Mouse (Mus musculus): ENCODE data around the gene Cdk11b. TPM values are rescaled to one million over a fixed set of nuclear protein-coding genes. Genes with fewer than 3 reads are reported as not detected.
"Not testable (repeated sequence)": the region's sequence is repeated elsewhere in the genome, so short reads cannot be mapped to it uniquely, and the experiment has no call there.

Gene Cdk11b
- polyA plus RNA-seq, 2 experiments from 2014 or later, result 121 to 144 TPM

GRCm38 (mm10) chr4:155668689-155669597, 44.3 kb downstream of the Cdk11b start, which contains the start of gene Mib2:
Mib2 (minus strand) TSS chr4:155669198.
- peak; percentile 95 for ATAC-seq

DNA sequence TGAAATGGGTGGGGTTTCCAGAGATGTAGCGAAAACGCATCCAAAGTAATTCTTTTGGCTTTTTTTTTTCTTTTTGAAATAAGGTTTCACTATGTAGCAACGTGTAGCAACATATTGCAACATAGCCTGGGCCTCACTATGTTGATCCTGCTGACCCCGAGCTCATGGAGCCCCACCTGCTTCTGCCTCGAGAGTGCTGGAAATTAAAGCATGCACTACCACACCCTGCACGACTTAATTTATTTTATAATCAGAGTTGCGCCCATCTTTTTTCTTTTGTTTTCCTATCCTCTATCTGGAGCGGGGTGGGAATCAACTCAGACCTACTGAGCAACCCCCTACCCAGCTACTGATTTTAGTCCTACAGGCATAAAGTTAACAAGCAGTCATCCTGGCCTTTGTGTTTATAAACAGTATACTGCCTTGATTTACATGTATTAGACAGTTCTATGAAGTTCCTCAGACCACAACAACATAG, 45.0 kb downstream of the Cdk11b start:
- no peak for ATAC-seq

DNA sequence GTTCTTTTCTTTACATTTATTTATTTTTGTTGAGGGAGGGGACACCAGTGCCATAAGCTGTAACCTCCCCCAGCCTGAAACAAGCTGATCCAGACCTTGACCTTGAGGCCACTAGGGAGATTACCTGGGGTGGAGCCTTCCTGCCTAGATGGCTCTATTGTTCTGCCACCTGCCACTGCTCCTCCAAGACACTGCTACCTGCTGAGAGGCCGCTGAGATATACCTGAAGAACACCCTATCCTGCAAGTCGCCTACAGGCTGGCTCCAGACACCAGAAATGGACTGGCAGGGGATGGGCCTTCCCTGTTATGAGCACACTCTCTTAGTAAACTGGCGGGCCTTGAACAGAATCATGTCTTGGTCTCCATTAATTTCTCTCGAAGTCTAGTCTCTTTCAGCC, 45.6 kb downstream of the Cdk11b start:
- not testable (repeated sequence) for ATAC-seq

GRCm38 (mm10) chr4:155672082-155672481, 47.4 kb downstream of the Cdk11b start:
- ATAC-seq, result no peak

GRCm38 (mm10) chr4:155675991-155676390, 51.3 kb downstream of the Cdk11b start:
- peak; percentile 75 for ATAC-seq

DNA sequence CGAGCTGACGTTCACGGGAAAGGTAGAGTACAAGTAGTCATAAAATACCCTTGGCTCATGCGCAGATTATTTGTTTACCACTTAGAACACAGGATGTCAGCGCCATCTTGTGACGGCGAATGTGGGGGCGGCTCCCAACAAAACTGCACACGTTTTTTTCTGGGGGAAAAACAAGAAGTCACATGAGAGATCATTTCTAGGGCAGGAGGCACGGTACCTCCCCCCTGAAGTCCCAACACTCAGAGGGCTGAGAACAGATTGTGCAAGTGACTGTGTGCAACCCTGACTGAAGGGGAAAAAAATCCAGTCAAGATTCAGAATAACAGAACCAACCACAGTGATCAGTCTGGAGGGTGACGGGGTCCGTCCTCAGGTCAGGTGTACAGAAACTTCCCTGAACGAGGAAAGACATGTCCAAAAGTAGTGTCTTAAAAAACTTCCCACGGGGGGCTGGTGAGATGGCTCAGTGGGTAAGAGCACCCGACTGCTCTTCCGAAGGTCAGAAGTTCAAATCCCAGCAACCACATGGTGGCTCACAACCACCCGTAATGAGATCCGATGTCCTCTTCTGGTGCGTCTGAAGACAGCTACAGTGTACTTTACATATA, 59.1 kb downstream of the Cdk11b start:
- not testable (repeated sequence) for ATAC-seq

GRCm38 (mm10) chr4:155687764-155688163, 63.1 kb downstream of the Cdk11b start:
- ATAC-seq, result not testable (repeated sequence)

DNA sequence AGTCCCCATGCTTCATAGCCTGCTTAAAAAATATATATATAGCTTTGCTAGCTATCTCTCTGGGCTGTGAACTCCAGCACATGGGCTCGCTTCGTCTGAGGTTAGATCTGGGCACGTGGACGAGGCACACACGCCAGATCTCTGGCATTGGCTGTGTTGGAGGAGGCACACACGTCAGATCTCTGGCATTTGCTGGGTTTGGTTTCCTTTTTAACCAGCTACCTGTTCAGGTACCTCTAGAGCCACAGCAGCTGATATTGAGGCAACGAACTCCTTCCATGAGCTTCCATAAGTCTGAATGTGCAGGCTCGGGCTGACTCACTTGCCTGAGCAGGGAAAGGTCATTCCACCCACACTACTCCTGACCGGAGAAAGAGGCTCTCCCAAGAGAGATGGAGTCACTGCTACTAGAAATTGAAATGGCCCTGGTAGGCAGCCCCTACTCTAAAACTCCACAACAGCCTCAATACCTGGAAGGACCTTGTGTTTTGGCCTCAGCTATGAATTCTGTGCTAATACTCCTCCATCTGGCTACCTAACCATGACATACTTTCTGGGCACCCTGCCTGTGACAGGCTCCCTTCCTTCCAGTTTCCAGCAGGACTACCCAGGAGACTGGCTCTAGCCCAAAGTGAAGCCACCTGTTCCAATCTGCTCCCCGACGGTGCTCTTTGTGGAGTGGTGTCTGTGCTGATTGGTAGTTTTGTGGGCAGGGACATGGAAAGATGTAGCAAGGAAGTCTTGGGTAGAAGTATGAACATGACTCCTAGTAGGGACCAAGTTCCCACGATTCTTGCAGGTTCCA, 66.1 kb downstream of the Cdk11b start:
- no peak for ATAC-seq

DNA sequence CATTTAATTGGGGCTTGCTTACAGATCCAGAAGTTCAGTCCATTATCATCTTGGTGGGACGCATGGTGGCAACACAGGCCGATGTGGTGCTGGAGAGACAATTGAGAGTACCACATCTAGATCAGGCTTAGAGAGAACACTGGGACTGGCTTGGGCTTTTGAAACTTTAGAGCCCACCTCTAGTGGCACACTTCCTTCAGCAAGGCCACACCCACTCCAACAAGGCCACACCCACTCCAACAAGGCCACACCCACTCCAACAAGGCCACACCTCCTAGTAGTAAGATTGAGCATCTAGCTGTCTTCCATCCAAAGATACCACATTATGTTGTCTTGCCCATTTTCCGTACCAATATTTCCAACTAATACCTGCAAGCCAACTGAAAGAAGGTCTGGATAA, 67.8 kb downstream of the Cdk11b start:
- no peak for ATAC-seq

DNA sequence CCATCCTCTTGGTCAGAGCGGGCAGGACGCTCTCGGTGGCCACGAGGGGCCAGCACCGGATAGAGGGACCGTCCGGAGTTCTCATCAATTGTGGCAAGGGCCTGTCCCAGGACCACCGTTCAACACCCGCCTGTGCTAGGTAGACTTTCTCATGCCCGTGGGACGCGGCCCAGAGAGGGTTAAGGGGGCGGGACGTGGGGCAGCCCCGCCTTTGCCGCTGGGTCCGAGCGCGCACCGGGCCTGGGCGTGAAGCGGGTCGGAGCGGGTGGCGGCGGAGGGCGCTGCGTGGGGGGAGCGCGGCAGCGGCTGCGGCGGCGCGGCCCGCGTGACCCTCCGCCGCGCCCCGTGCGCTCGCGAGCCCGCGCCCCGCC, 69.4 kb downstream of the Cdk11b start, which contains the start of gene Fndc10:
Gene Fndc10 (plus strand): TSS at position 232 of the 371 bp plus-strand sequence.
- ATAC-seq, result peak; percentile 53

DNA sequence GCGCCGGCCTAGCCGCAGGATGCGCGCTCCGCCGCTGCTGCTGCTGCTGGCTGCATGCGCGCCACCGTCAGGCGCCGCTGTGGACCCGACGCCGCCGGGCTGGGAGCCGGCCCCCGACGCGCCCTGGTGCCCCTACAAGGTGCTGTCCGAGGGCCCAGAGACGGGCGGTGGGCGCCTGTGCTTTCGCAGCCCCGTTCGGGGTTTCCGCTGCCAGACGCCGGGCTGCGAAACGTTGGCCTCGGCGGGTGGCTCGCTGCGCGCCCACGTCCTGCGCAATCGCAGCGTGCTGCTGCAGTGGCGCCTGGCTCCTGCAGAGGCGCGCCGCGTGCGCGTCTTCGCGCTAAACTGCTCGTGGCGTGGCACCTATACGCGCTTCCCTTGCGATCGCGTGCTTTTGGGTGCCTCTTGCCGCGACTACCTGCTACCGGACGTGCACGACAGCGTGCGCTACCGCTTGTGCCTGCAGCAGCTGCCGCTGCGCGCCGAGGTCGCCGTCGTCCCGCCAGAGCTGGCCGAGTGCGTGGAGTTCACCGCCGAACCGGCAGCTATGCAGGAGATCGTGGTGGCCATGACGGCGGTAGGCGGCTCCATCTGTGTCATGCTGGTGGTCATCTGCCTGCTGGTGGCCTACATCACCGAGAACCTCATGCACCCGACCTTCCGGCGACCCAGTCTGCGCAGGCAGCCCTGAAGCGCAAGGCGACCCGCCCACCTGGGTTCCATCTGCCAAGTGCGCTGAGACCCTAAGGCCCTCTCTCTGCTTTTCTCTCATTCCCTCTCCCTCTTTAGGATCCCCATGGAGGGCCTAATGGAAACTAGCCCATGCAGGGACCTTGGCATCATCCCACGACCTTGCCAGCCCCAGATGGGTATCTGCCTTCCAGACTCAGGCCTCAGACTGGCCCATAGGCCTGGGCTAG, 70.1 kb downstream of the Cdk11b start:
- ATAC-seq, result peak; percentile 92

DNA sequence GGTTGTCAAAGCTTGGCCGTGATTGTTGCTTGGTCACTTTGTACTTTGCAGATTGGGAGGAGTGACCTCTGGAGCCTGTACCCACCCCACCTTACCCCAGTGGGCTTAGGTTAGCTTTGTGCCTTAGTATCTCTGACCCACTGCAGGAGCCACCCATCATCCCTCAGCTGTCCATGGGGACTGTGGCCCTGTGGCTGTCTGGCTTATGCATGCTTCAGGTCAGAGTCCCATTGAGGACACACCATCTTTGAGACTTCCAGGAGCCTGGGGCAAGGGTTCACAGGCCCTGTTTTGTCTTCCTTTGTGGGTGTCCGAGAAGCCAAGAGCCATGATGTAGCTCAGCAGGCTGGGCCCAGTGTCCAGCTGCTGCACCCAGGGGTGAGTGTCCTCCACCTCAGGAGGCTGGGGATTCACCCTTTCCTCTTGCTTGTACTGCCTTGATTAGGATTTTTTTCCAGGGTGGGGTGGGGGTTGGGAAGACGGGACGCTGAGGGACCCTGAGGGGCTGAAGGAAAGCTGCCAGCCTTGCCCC, 70.9 kb downstream of the Cdk11b start:
- ATAC-seq, result no peak

GRCm38 (mm10) chr4:155696261-155697255, 71.9 kb downstream of the Cdk11b start:
- no peak for ATAC-seq

Other genes starting within 250 kb of the Cdk11b start
- gene Gabrd, start 226.7 kb upstream of the Cdk11b start, polyA plus RNA-seq (2017; shearing (Covaris generic)), result 1 to 10 TPM; 1.6 to 2.4 TPM
- gene Cfap74, start 215.7 kb upstream of the Cdk11b start, polyA plus RNA-seq (2017; shearing (Covaris generic)), result 1 to 10 TPM; 3.8 to 4.4 TPM
- gene Tmem52, start 155.7 kb upstream of the Cdk11b start, polyA plus RNA-seq (2017; shearing (Covaris generic)), result not detected
- 100 to 1,000 TPM; 291 TPM for gene Gnb1, start 133.5 kb upstream of the Cdk11b start, polyA plus RNA-seq (2017; shearing (Covaris generic))
- gene Nadk, start 62.5 kb upstream of the Cdk11b start, polyA plus RNA-seq (2017; shearing (Covaris generic)), result 10 to 100 TPM; 64.7 to 81.5 TPM
- 1 to 10 TPM; 9.1 to 9.7 TPM for gene Slc35e2, start 23.4 kb upstream of the Cdk11b start, polyA plus RNA-seq (2017; shearing (Covaris generic))
- gene Gm10563, start 20.6 kb downstream of the Cdk11b start, polyA plus RNA-seq (2017; shearing (Covaris generic)), result not detected
- gene Mmp23, start 28.5 kb downstream of the Cdk11b start, polyA plus RNA-seq (2017; shearing (Covaris generic)), result not detected
- 1 to 10 TPM; 4.8 to 5.1 TPM for gene Mib2, start 44.3 kb downstream of the Cdk11b start, polyA plus RNA-seq (2017; shearing (Covaris generic))
- 1 to 10 TPM in 1 of 2 experiments, under 1 TPM in 1; 0.59 to 1.4 TPM for gene Fndc10, start 69.5 kb downstream of the Cdk11b start, polyA plus RNA-seq (2017; shearing (Covaris generic))
- gene Ssu72, start 79.9 kb downstream of the Cdk11b start, polyA plus RNA-seq (2017; shearing (Covaris generic)), result 100 to 1,000 TPM; 153 to 164 TPM
- under 1 TPM in 1 of 2 experiments, not detected in 1; 0.24 TPM for gene Tmem240, start 109.9 kb downstream of the Cdk11b start, polyA plus RNA-seq (2017; shearing (Covaris generic))
- 10 to 100 TPM; 22.9 to 32.9 TPM for gene Atad3a, start 136.2 kb downstream of the Cdk11b start, polyA plus RNA-seq (2017; shearing (Covaris generic))
- gene Vwa1, start 149.8 kb downstream of the Cdk11b start, polyA plus RNA-seq (2017; shearing (Covaris generic)), result under 1 TPM in 1 of 2 experiments, not detected in 1; 0.23 TPM
- not detected for gene Tmem88b, start 161.0 kb downstream of the Cdk11b start, polyA plus RNA-seq (2017; shearing (Covaris generic))
- not detected for gene Ankrd65, start 165.6 kb downstream of the Cdk11b start, polyA plus RNA-seq (2017; shearing (Covaris generic))
- gene Mrpl20, start 178.0 kb downstream of the Cdk11b start, polyA plus RNA-seq (2017; shearing (Covaris generic)), result 100 to 1,000 TPM; 117 to 130 TPM
- gene Ccnl2, start 187.6 kb downstream of the Cdk11b start, polyA plus RNA-seq (2017; shearing (Covaris generic)), result 100 to 1,000 TPM in 1 of 2 experiments, 10 to 100 TPM in 1; 99.1 to 124 TPM
- 100 to 1,000 TPM; 167 to 217 TPM for gene Aurkaip1, start 206.4 kb downstream of the Cdk11b start, polyA plus RNA-seq (2017; shearing (Covaris generic))
- 1 to 10 TPM; 2.1 to 2.3 TPM for gene Mxra8, start 214.8 kb downstream of the Cdk11b start, polyA plus RNA-seq (2017; shearing (Covaris generic))
- 1 to 10 TPM; 2.2 to 4.7 TPM for gene Dvl1, start 222.5 kb downstream of the Cdk11b start, polyA plus RNA-seq (2017; shearing (Covaris generic))
- under 1 TPM; 0.62 to 0.66 TPM for gene Tas1r3, start 238.5 kb downstream of the Cdk11b start, polyA plus RNA-seq (2017; shearing (Covaris generic))
- 10 to 100 TPM; 17.0 to 20.1 TPM for gene Cptp, start 244.6 kb downstream of the Cdk11b start, polyA plus RNA-seq (2017; shearing (Covaris generic))
- 100 to 1,000 TPM in 1 of 2 experiments, 10 to 100 TPM in 1; 93.4 to 109 TPM for gene Ints11, start 244.7 kb downstream of the Cdk11b start, polyA plus RNA-seq (2017; shearing (Covaris generic))

Measured in CD4-positive, CD25-positive, alpha-beta regulatory T cell, adult 4 months (primary cell).